Mouse (Mus musculus): ENCODE measurements around the gene Cdkn1b.

- TF ChIP-seq CTCF (conservative IDR thresholded peaks at IDR 0.05; ENCODE audit: low read length) (no peak), NANOG (IDR thresholded peaks at IDR 0.05; ENCODE audit: borderline replicate concordance, low read length) (no peak)
These were observed 16.8 kb upstream of the Cdkn1b start for GRCm38 (mm10) chr6:134903368-134903767.

Measured in E14TG2a.4 (cell line).